Mouse (Mus musculus): ENCODE measurements around the gene Mbd6.

GRCm38 (mm10) chr10:127332211-127332874 is 43.5 kb upstream of the Mbd6 start:
- no peak for TF ChIP-seq TAL1 (IDR thresholded peaks at IDR 0.05; ENCODE audit: low read length)
- TF ChIP-seq GATA1 (IDR thresholded peaks at IDR 0.05; ENCODE audit: low read length): no peak

All from erythroblast, embryonic 14.5 days (primary cell).